Mouse (Mus musculus) embryonic fibroblast, embryonic 13.5 days (primary cell): ENCODE data around the gene Urad.

Experiments
- CTCF ChIP-seq: IDR thresholded peaks from 2 replicates; pipeline ENCODE4 v1.5.1; 2011; ENCODE audit warnings: mild to moderate bottlenecking, control low read depth, low read length, moderate library complexity, borderline replicate concordance; ENCODE audit not compliant: insufficient read depth
- POLR2A ChIP-seq: IDR thresholded peaks from 2 replicates; pipeline ENCODE4 v1.6.1; 2011; ENCODE audit warnings: low read depth, mild to moderate bottlenecking, control low read depth, low read length, moderate library complexity

DNA sequence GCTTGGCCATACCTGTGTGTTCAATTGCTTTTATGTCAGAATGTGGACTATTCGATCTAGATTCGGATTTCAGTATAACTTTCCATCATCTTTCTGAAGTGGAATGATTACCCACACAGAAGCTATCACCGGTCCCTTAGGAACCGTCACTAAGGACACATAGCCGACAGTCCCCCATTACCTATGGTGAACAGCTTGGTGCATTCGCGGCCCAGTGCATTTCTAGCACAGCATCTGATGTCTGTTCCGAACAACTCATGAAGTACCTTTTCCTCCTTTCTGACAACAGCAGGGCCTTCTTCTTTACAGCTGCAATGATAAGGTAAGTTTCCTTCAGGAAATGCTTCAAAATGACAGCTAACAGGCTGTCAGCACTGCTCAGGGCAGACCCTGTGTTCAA lies 48.0 kb upstream of the Urad start:
- TF ChIP-seq POLR2A (no peak), CTCF (no peak)
